Mouse (Mus musculus): ENCODE measurements around the gene Olfr1446. TPM values are rescaled to one million over a fixed set of nuclear protein-coding genes. Genes with fewer than 3 reads are reported as not detected.

Gene Olfr1446
- polyA plus RNA-seq, 1 experiment from 2014 or later: not detected

Other genes starting within 250 kb of the Olfr1446 start
- gene Olfr1442, start 223.1 kb downstream of the Olfr1446 start, polyA plus RNA-seq (2015; fragmentation: Nextera tagmentation; extraction: Ambion mirVana): not detected in 2 replicates
- not detected in 2 replicates for gene Olfr1443, start 215.4 kb downstream of the Olfr1446 start, polyA plus RNA-seq (2015; fragmentation: Nextera tagmentation; extraction: Ambion mirVana)
- not detected in 2 replicates for gene Keg1, start 197.7 kb downstream of the Olfr1446 start, polyA plus RNA-seq (2015; fragmentation: Nextera tagmentation; extraction: Ambion mirVana)
- gene Cntf, start 127.9 kb downstream of the Olfr1446 start, polyA plus RNA-seq (2015; fragmentation: Nextera tagmentation; extraction: Ambion mirVana): 1.4 and 2.0 TPM in 2 replicates
- gene Zfp91, start 97.4 kb downstream of the Olfr1446 start, polyA plus RNA-seq (2015; fragmentation: Nextera tagmentation; extraction: Ambion mirVana): 11.0 and 12.0 TPM in 2 replicates
- 0.63 and 0.85 TPM in 2 replicates for gene Lpxn, start 97.3 kb downstream of the Olfr1446 start, polyA plus RNA-seq (2015; fragmentation: Nextera tagmentation; extraction: Ambion mirVana)
- not detected in 2 replicates for gene Gm5244, start 46.8 kb downstream of the Olfr1446 start, polyA plus RNA-seq (2015; fragmentation: Nextera tagmentation; extraction: Ambion mirVana)
- not detected in 2 replicates for gene Olfr1444, start 36.2 kb downstream of the Olfr1446 start, polyA plus RNA-seq (2015; fragmentation: Nextera tagmentation; extraction: Ambion mirVana)
- gene Olfr1445, start 9.7 kb downstream of the Olfr1446 start, polyA plus RNA-seq (2015; fragmentation: Nextera tagmentation; extraction: Ambion mirVana): not detected in 2 replicates
- gene Olfr1447, start 10.2 kb upstream of the Olfr1446 start, polyA plus RNA-seq (2015; fragmentation: Nextera tagmentation; extraction: Ambion mirVana): not detected in 2 replicates
- gene Olfr1448, start 30.9 kb upstream of the Olfr1446 start, polyA plus RNA-seq (2015; fragmentation: Nextera tagmentation; extraction: Ambion mirVana): not detected in 2 replicates
- gene Olfr1449, start 37.3 kb upstream of the Olfr1446 start, polyA plus RNA-seq (2015; fragmentation: Nextera tagmentation; extraction: Ambion mirVana): not detected in 2 replicates
- not detected in 2 replicates for gene Olfr1450, start 56.7 kb upstream of the Olfr1446 start, polyA plus RNA-seq (2015; fragmentation: Nextera tagmentation; extraction: Ambion mirVana)
- not detected in 2 replicates for gene Olfr1451, start 101.5 kb upstream of the Olfr1446 start, polyA plus RNA-seq (2015; fragmentation: Nextera tagmentation; extraction: Ambion mirVana)
- not detected in 2 replicates for gene Olfr1453, start 134.8 kb upstream of the Olfr1446 start, polyA plus RNA-seq (2015; fragmentation: Nextera tagmentation; extraction: Ambion mirVana)
- gene Olfr1454, start 167.1 kb upstream of the Olfr1446 start, polyA plus RNA-seq (2015; fragmentation: Nextera tagmentation; extraction: Ambion mirVana): not detected in 2 replicates
- gene Olfr1457, start 204.4 kb upstream of the Olfr1446 start, polyA plus RNA-seq (2015; fragmentation: Nextera tagmentation; extraction: Ambion mirVana): not detected in 2 replicates
- not detected in 2 replicates for gene Olfr1458, start 213.3 kb upstream of the Olfr1446 start, polyA plus RNA-seq (2015; fragmentation: Nextera tagmentation; extraction: Ambion mirVana)